Mouse (Mus musculus) stomach, embryonic 16.5 days (tissue): ENCODE data around the gene Rec114. TPM values are rescaled to one million over a fixed set of nuclear protein-coding genes. Genes with fewer than 3 reads are reported as not detected.
A peak's percentile ranks its signal among the peaks of the same experiment; 100 is the strongest.

Source experiments
- ATAC-seq: fragments of 200-750 bp; cut with Nextera tagmentation; 2 replicates; pipeline ENCODE4 v1.8.0; 2017; ENCODE audit warnings: moderate number of reproducible peaks, moderate TSS enrichment; ENCODE audit not compliant: insufficient read depth, low FRiP score
- H3K27ac ChIP-seq: fragments of 300-500 bp; sonication (generic); 2 replicates; pipeline ENCODE4 v1.5.1; 2014; ENCODE audit warnings: low read length
- H3K27me3 ChIP-seq: fragments of 300-500 bp; sonication (generic); 2 replicates; pipeline ENCODE4 v1.6.1; 2014; ENCODE audit warnings: low read length, control low read depth, mixed read lengths; ENCODE audit not compliant: control insufficient read depth, insufficient read depth
- H3K36me3 ChIP-seq: fragments of 300-500 bp; sonication (generic); 2 replicates; pipeline ENCODE4 v1.6.1; 2014; ENCODE audit warnings: low read length; ENCODE audit not compliant: control insufficient read depth, insufficient read depth
- H3K4me1 ChIP-seq: fragments of 300-500 bp; sonication (generic); 2 replicates; pipeline ENCODE4 v1.6.1; 2014; ENCODE audit warnings: low read length, control low read depth, mixed read lengths; ENCODE audit not compliant: control insufficient read depth, insufficient read depth
- H3K4me2 ChIP-seq: fragments of 300-500 bp; sonication (generic); 2 replicates; pipeline ENCODE4 v1.6.1; 2014; ENCODE audit warnings: low read depth, low read length, mixed read lengths
- H3K4me3 ChIP-seq: fragments of 300-500 bp; sonication (generic); replicated peaks from 2 replicates; pipeline ENCODE4 v1.5.1; 2014; ENCODE audit warnings: mild to moderate bottlenecking, low read length
- H3K9ac ChIP-seq: fragments of 300-500 bp; sonication (generic); 2 replicates; pipeline ENCODE4 v1.6.1; 2014; ENCODE audit warnings: low read length
- H3K9me3 ChIP-seq: fragments of 300-500 bp; sonication (generic); replicated peaks from 2 replicates; pipeline ENCODE4 v1.6.1; 2016; ENCODE audit warnings: low read length, control low read depth; ENCODE audit not compliant: control insufficient read depth
- WGBS: fragments of 180-500 bp; shearing (Covaris S2); extraction: QIAGEN DNeasy Blood & Tissue Kit; methylation state at CpG from one replicate; pipeline ENCODE4 v1.1.7; 2014; 5-methylcytosine and 5-hydroxymethylcytosine counted together
- polyA plus RNA-seq: library from polyadenylated mRNA; unstranded; fragments of >200 nt; fragmentation: Nextera tagmentation; extraction: Ambion mirVana; gene quantifications from 2 replicates; pipeline ENCODE4 v1.2.1, GENCODE M21; 2015

Rec114 gene
- polyA plus RNA-seq, 1 experiment from 2014 or later = 3.2 TPM

GRCm38 (mm10) chr9:58662007-58662406 is 81.8 kb downstream of the Rec114 start:
- H3K27me3 ChIP-seq = no peaks in the 10 kb centered on the region
- no peaks in the 10 kb centered on the region for H3K36me3 ChIP-seq
- no peaks in the 10 kb centered on the region for H3K4me1 ChIP-seq
- 88% methylated on average over 4 of the region's 4 CpGs for WGBS
- H3K4me3 ChIP-seq = no peak overlapping the region
- H3K9ac ChIP-seq = no peak overlapping the region
- ATAC-seq = no peak
- no peaks in the 10 kb centered on the region for H3K9me3 ChIP-seq
- H3K27ac ChIP-seq = no peak overlapping the region
- H3K4me2 ChIP-seq = no peak overlapping the region

DNA sequence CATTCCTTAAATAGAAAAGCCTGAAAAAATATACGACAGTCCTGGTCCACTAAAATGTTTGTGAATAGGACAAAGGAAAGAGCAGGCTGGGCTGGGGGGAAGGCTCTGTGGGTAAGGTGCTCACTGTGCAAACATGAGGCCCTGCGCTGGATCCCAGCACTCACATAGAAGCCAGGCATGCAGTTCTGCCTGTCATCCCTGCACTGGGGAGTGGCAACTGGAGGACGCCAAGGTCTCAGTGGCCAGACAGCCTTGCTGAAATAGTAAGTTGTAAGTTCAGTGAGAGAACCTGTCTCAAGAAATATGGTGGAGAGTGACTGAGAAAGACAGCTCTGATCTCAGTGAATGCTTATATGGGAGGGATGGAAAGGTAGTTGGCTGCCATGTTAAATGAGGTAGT is 83.1 kb downstream of the Rec114 start:
- 68% methylated on average over 3 of the region's 3 CpGs for WGBS
- no peak overlapping the region for H3K4me2 ChIP-seq
- no peaks in the 10 kb centered on the region for H3K4me1 ChIP-seq
- H3K9ac ChIP-seq = no peak overlapping the region
- no peaks in the 10 kb centered on the region for H3K36me3 ChIP-seq
- no peak overlapping the region for H3K27ac ChIP-seq
- H3K27me3 ChIP-seq = no peaks in the 10 kb centered on the region
- no peak overlapping the region for H3K4me3 ChIP-seq
- no peak for ATAC-seq
- H3K9me3 ChIP-seq = no peaks in the 10 kb centered on the region

- Histone ChIP-seq H3K4me2 (no peak overlapping the region), H3K27me3 (no peaks in the 10 kb centered on the region), H3K9me3 (no peaks in the 10 kb centered on the region), H3K36me3 (no peaks in the 10 kb centered on the region), H3K9ac (no peak overlapping the region), H3K4me1 (no peaks in the 10 kb centered on the region), H3K27ac (no peak overlapping the region), H3K4me3 (no peak overlapping the region)
- WGBS = 79% methylated on average over 9 of the region's 9 CpGs
- 0 out of 2 replicates have a peak, but pooled peaks have one; percentile 22 for ATAC-seq
Observed at GRCm38 (mm10) chr9:58659989-58660388, 83.8 kb downstream of the Rec114 start.

GRCm38 (mm10) chr9:58659331-58659730 is 84.4 kb downstream of the Rec114 start:
- no peak overlapping the region for H3K4me3 ChIP-seq
- 84% methylated on average over 3 of the region's 3 CpGs for WGBS
- no peak for ATAC-seq

GRCm38 (mm10) chr9:58658596-58659309 is 85.0 kb downstream of the Rec114 start:
- Histone ChIP-seq H3K9me3 (no peaks in the 10 kb centered on the region), H3K36me3 (no peaks in the 10 kb centered on the region), H3K4me1 (no peaks in the 10 kb centered on the region), H3K27ac (no peak overlapping the region; the same call in 1 of the 2 replicates), H3K27me3 (no peaks in the 10 kb centered on the region), H3K9ac (no peak overlapping the region), H3K4me3 (no peak overlapping the region), H3K4me2 (no peak overlapping the region)
- 72% methylated on average over 4 of the region's 4 CpGs for WGBS
- ATAC-seq = no peak

More at GRCm38 (mm10) chr9:58659331-58659730, 84.4 kb downstream of the Rec114 start:
- H3K4me1 ChIP-seq = no peaks in the 10 kb centered on the region
- no peaks in the 10 kb centered on the region for H3K9me3 ChIP-seq
- no peaks in the 10 kb centered on the region for H3K27me3 ChIP-seq
- no peak overlapping the region for H3K27ac ChIP-seq
- H3K9ac ChIP-seq = no peak overlapping the region
- no peak overlapping the region for H3K4me2 ChIP-seq
- no peaks in the 10 kb centered on the region for H3K36me3 ChIP-seq

DNA sequence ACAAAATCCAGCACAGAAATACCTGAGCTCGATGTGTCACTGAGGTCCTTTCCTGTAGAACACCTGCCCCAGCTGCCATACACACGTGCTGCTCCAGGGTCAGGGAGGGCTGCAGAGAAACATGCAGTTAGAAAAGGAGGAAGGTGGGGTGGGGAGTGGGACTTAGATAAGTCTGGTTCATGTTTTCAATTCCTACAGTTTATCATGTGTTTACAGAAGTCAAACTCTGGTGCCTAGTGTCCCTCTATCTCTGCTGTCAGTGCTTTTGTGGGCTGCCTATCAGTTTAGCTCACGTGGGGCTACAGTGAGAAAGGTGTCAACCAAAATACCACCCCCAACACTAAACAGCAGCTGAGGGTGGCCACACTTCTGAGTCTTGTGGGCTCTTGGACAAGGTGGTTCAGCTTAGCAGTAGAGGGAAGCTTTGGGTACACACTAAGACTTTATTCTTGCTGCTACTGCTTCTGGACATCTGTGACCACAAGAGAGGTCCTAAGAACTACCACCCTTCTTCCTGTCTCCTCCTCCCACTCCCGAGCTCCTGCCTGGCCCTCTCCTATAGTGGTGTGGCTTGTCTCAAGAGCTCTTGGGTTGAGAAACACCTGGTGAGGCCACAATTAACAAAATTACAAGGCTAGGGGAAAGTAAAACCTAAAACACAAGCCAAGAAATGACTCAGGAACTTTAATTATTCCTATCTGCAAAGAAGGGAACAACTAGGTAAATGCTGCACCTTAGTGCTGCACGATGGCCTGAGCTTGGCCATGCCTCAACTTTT is 85.8 kb downstream of the Rec114 start:
- Histone ChIP-seq H3K36me3 (no peaks in the 10 kb centered on the region), H3K4me1 (no peaks in the 10 kb centered on the region), H3K27me3 (no peaks in the 10 kb centered on the region), H3K9ac (no peak overlapping the region), H3K27ac (no peak overlapping the region; the same call in 1 of the 2 replicates), H3K9me3 (no peaks in the 10 kb centered on the region), H3K4me2 (no peak overlapping the region), H3K4me3 (no peak overlapping the region)
- peak; percentile 56 for ATAC-seq
- WGBS = 58% methylated on average over 5 of the region's 5 CpGs

GRCm38 (mm10) chr9:58656824-58657223 is 86.9 kb downstream of the Rec114 start:
- Histone ChIP-seq H3K27ac (no peak overlapping the region), H3K4me3 (no peak overlapping the region), H3K27me3 (no peaks in the 10 kb centered on the region), H3K4me2 (no peak overlapping the region), H3K36me3 (no peaks in the 10 kb centered on the region; the same call in 1 of the 2 replicates), H3K4me1 (no peaks in the 10 kb centered on the region), H3K9ac (no peak overlapping the region), H3K9me3 (no peaks in the 10 kb centered on the region)
- WGBS = 68% methylated on average over 2 of the region's 2 CpGs
- ATAC-seq = no peak

GRCm38 (mm10) chr9:58656396-58656795 is 87.4 kb downstream of the Rec114 start:
- Histone ChIP-seq H3K36me3 (no peaks in the 10 kb centered on the region; the same call in 1 of the 2 replicates), H3K27me3 (no peaks in the 10 kb centered on the region), H3K4me1 (no peaks in the 10 kb centered on the region), H3K9me3 (no peaks in the 10 kb centered on the region), H3K9ac (no peak overlapping the region), H3K4me2 (no peak overlapping the region), H3K4me3 (no peak overlapping the region), H3K27ac (no peak overlapping the region)
- WGBS = 56% methylated on average over 2 of the region's 2 CpGs
- no peak for ATAC-seq

GRCm38 (mm10) chr9:58654494-58654893 is 89.3 kb downstream of the Rec114 start:
- Histone ChIP-seq H3K9me3 (no peaks in the 10 kb centered on the region), H3K4me1 (no peaks in the 10 kb centered on the region), H3K4me2 (no peak overlapping the region), H3K4me3 (no peak overlapping the region), H3K9ac (no peak overlapping the region), H3K27me3 (no peaks in the 10 kb centered on the region), H3K36me3 (no peaks in the 10 kb centered on the region; the same call in 1 of the 2 replicates), H3K27ac (peak overlapping the region; percentile 2; the same call in 1 of the 2 replicates)
- 59% methylated on average over 4 of the region's 4 CpGs for WGBS
- peak; percentile 85 for ATAC-seq
